Mouse (Mus musculus) embryo, embryonic 10 days (tissue): ENCODE data around the gene En2.
A peak's percentile ranks its signal among the peaks of the same experiment; 100 is the strongest.

ENCODE experiments used
- DNase-seq: peaks from one replicate; pipeline ENCODE4 v3.0.0-alpha.2; 2015; ENCODE audit warnings: low spot score

En2 gene

GRCm38 (mm10) chr5:28178322-28178721 is 12.8 kb downstream of the En2 start:
- DNase-seq, result no peak

GRCm38 (mm10) chr5:28179237-28179790 is 13.8 kb downstream of the En2 start:
- DNase-seq, result no peak

DNA sequence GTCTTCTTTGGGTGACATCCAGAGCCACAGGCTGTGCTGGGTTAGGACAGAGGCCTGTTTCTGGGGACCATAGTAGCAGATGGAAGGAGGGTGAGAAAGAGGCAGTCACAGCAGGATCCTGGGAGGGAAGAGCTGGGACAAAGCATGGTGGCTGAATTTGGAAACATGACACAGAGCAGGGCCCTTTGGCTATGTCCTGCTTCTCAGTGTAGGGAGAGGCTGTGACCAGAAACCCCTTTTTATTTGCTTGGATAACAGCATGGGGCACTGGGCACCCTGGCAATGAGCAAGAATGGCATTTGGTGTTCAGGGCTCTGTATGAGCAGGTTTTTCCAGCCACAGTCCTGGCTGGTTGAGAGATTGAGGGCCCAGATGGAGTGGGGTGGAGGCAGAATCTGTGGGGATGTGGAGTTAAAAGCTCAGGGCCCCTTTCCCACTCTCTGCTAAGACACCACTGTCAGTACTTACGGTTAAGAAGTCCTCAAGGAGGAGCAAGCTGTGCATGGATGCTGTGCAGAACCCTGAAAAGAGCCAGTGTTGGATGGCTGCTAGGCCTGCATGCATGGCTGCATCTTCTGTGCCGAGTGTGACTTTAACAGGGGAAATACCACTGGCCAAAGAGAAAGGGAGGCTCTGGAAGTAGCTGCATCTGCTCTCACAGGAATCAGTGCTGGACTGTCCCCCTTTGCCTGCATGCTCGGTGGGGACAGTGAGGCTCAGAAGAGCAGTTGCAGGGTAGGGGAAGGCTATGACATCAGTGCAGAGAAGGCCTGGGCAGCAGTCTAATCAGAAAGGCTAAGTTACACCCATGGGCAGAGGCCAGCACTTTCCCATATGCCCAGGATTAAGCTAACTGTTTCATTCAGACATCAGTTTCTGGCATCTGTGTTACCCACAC is 26.0 kb downstream of the En2 start:
- DNase-seq, result no peak

DNA sequence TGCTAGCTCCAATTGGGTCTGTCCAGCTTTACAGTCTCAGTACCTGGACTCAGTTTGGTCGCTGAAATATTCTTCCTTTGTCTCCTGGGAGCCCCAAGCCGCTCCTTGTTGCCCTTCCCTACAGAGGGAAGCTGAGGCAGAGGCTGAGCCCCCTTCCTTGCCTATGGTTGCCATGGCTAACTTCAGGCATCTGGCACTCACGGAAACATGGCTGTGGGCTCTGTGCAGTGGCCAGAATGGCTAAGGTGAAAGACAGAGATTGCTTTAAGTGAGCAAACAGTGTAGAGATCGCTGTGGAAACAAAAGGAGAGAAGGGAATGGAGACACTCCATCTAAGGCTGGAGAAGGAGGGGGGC is 26.6 kb downstream of the En2 start:
- peak; percentile 31 for DNase-seq

GRCm38 (mm10) chr5:28195473-28195872 is 30.0 kb downstream of the En2 start:
- no peak for DNase-seq

- DNase-seq, result no peak
These were observed 33.8 kb downstream of the En2 start for GRCm38 (mm10) chr5:28199089-28199873.

- no peak for DNase-seq
These were observed 37.6 kb downstream of the En2 start for GRCm38 (mm10) chr5:28203086-28203485.

- DNase-seq, result no peak
These were observed 39.2 kb downstream of the En2 start for GRCm38 (mm10) chr5:28204678-28205077.

GRCm38 (mm10) chr5:28206448-28206847 is 41.0 kb downstream of the En2 start:
- no peak for DNase-seq

- no peak for DNase-seq
These were observed 41.5 kb downstream of the En2 start for GRCm38 (mm10) chr5:28207043-28207442.

DNA sequence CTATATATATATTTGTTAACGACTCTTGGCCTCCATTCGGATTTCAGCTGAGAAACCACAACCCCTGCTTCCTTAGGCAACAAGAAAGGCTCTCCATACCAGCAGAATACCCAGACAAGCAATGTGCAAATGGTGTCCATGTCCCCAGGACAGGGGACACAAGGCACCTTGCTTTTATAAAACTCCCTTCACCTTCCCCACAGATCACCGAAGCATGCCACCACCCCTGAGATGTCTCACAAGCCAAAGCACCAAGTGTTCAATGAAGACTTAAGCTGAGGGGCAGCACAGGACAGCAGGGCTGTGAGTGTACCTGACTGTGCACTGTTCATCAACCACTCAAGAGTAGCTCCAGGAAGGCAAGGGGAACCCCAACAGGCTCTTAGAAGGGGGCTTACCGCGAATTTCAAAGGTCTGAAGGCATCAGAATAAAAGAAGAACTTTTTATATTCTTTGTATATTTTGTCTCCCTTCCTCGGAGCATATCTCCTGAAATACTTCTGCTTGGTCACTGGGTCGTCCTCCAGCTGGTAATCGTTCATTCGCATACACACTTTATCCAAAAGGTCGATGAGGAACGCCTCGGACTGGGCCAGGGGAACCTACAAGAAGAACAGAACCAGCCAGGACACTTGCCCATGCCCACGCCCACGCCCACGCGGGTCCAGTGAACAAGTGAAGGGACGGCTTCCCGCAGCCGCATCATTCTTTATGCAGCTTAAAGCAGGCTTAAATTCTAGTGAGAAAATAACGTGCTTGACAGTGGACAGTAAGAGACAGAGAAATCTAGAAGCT is 43.4 kb downstream of the En2 start:
- peak; percentile 6 for DNase-seq

GRCm38 (mm10) chr5:28209549-28210431 is 44.3 kb downstream of the En2 start:
- peak; percentile 67 for DNase-seq

GRCm38 (mm10) chr5:28210591-28211550 is 45.4 kb downstream of the En2 start:
- peak; percentile 29 for DNase-seq

DNA sequence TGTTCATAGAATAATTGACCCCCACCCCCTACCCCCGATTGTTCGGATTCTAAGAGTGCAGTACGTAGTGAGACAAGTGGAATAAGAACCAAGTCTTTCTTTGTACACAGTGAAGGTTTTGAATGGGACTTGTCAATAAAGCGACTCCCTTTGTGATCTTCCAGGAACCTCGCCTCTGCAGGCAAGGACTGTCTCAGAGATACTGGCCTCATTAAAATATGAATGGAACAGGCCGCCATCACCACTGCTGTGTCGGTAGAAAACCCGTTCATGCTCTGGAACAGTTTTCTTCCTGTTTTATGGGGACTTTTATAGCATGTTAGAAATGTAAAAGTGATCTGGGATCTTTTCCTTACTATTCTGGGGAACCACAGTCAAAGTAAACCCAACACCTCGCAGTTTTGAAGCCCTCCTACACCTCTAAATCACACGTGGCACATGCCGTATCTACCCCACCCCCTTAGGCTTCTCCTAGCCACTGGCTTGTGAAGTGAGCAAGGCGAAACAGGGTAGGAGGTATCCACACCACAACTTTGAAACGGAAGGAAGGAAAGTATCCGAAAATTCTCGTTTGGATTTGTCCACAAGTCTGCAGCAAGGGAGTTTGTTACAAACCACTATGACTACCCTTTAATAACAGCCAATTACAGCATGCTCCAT is 46.3 kb downstream of the En2 start:
- DNase-seq, result peak; percentile 62

DNA sequence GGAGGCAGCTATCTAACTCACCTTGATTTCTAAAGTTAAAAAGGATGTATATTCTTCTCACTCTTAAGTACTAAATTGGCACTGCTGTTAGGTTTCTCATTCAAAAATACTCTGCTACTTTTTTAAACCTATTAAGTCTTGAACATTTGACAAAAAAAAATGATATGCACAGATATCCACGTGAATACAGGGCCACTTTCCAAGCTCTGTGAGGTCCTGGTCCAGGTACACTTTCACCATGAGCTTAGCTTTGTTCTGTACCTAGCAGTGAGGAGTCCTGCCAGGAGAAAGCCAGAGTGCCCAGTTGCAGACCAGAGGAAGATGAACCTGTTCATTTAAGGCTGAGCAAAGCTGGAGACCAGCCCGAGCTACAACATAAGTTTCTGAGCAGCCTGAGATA is 47.9 kb downstream of the En2 start:
- no peak for DNase-seq

DNA sequence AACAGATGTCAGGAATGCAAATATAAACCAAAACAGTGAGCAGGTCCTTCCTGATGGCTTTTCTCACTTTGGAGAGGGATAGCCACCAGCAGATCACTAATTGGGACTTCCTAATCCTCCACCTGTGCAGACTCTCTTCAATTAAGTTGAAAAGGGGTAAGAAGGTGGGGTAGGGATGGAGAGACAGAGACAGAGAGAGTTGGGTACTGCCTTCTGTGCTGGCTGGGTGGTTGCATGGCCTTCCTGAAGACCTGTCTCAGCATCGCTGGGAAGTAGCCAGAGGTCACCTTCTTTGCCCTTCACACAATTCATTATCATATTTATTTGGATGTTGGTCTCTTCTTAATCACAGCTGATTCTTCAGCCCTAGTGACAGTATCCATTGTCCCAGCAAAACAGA is 54.1 kb downstream of the En2 start:
- no peak for DNase-seq
